Comparison of ENCODE assay signal across 8 mouse cellular contexts in the genomic region with DNA sequence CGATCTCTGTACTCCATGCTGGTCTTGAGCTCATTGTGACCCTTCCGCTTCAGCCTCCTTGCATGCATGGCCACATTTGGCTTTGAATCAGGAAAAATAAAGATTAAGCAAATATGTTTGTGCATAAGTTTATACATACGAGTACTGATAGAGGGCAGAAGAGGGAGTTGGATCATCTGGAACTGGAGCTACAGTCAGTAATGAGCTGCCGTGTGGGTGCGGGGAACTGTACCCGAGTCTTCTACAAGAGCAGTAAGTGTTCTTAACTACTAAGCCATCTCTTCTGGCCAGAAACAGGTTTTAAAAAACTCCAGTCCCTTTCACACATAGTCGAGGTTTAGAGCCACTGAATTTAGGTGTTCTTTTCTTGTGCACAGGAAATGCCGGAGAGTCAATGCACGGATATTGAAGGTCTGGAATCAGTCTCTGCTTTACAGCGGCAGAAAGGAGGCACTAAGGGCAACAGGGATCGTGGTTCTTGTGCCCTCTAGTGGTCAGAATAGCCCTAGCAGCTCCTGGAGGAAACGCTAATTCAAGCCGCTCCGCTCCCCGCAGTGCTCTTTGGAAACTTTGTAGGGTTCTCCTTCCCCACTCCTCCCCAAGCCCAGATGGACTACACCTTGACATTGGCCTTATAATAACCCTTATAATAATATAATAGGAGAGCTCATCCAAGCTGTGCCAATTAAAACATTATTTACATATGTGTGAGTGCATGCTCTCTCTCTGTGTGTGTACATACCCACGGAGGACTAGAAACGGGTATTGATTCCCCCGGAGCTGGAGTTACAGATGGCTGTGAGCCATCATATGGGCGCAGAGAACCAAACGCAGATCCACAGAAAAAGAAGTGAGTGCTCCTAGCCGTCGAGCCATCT. TPM values are rescaled to one million over a fixed set of nuclear protein-coding genes. Genes with fewer than 3 reads are reported as not detected.
A peak's percentile ranks its signal among the peaks of the same experiment; 100 is the strongest.
DNase-seq lines count a peak whose midpoint lies in the region; ATAC-seq and TF ChIP-seq lines count a peak whose summit lies in the region.

No protein-coding gene starts in this region.

- no peak overlapping the region for H3K9ac ChIP-seq in ES-Bruce4 (ENCODE audit: low read depth, poor library complexity, severe bottlenecking)
- peak overlapping the region; percentile 25; the same call in 1 of the 2 replicates for H3K9ac ChIP-seq in heart, embryonic 14.5 days (ENCODE audit: low read length)
- no peak overlapping the region for H3K9ac ChIP-seq in kidney, postnatal 0 days (ENCODE audit: low read depth, low read length)
- no peak overlapping the region for H3K9ac ChIP-seq in liver, embryonic 11.5 days (ENCODE audit: low read depth, low read length)
- H3K9ac ChIP-seq in stomach, embryonic 16.5 days (ENCODE audit: low read length), result peak overlapping the region; percentile 32

- H3K36me3 ChIP-seq in ES-Bruce4 (ENCODE audit: control insufficient read depth, insufficient read depth, low read length, poor library complexity, severe bottlenecking), result no peaks in the 10 kb centered on the region
- H3K36me3 ChIP-seq in heart, embryonic 14.5 days (ENCODE audit: control insufficient read depth, insufficient read depth, low read length), result no peaks in the 10 kb centered on the region
- H3K36me3 ChIP-seq in kidney, postnatal 0 days (ENCODE audit: insufficient read depth, low read length), result no peaks in the 10 kb centered on the region
- H3K36me3 ChIP-seq in liver, embryonic 11.5 days (ENCODE audit: control insufficient read depth, insufficient read depth, low read length), result no peaks in the 10 kb centered on the region
- H3K36me3 ChIP-seq in stomach, embryonic 16.5 days (ENCODE audit: control insufficient read depth, insufficient read depth, low read length), result no peaks in the 10 kb centered on the region

- H3K4me3 ChIP-seq in ES-Bruce4 (ENCODE audit: low read depth, low read length), result no peak overlapping the region
- H3K4me3 ChIP-seq in heart, embryonic 14.5 days (ENCODE audit: control insufficient read depth in 1 of 2, insufficient read depth in 1 of 2, low read depth in 1 of 2, low read length in 2 of 2), result peak overlapping the region in 1 of 2 experiments; percentile 24; a peak in 2 of 4 replicates
- no peak overlapping the region for H3K4me3 ChIP-seq in kidney, postnatal 0 days (replicated peaks; ENCODE audit: low read depth, low read length)
- H3K4me3 ChIP-seq in liver, embryonic 11.5 days (ENCODE audit: low read depth, low read length), result no peak overlapping the region
- peak overlapping the region; percentile 30 for H3K4me3 ChIP-seq in stomach, embryonic 16.5 days (replicated peaks; ENCODE audit: low read length)

- no peaks in the 10 kb centered on the region for H3K4me1 ChIP-seq in ES-Bruce4 (ENCODE audit: control insufficient read depth, insufficient read depth, low read length)
- no peaks in the 10 kb centered on the region for H3K4me1 ChIP-seq in heart, embryonic 14.5 days (ENCODE audit: control insufficient read depth in 2 of 2, insufficient read depth in 2 of 2, low read length in 2 of 2)
- no peaks in the 10 kb centered on the region for H3K4me1 ChIP-seq in kidney, postnatal 0 days (replicated peaks; ENCODE audit: insufficient read depth, low read length)
- no peaks in the 10 kb centered on the region for H3K4me1 ChIP-seq in liver, embryonic 11.5 days (replicated peaks; ENCODE audit: control insufficient read depth, insufficient read depth, low read length)
- no peaks in the 10 kb centered on the region for H3K4me1 ChIP-seq in stomach, embryonic 16.5 days (ENCODE audit: control insufficient read depth, insufficient read depth, low read length)

- peak; percentile 94 for TF ChIP-seq CTCF in ES-Bruce4 (IDR thresholded peaks at IDR 0.05; ENCODE audit: low read depth, low read length)
- peak; percentile 94 for TF ChIP-seq CTCF in kidney, postnatal 0 days (IDR thresholded peaks at IDR 0.05; ENCODE audit: low read depth)

- peak overlapping the region; percentile 51 for H3K4me2 ChIP-seq in heart, embryonic 14.5 days (ENCODE audit: low read length)
- peak overlapping the region; percentile 45; the same call in 1 of the 2 replicates for H3K4me2 ChIP-seq in kidney, postnatal 0 days (ENCODE audit: low read length)
- peak overlapping the region; percentile 23; the same call in 1 of the 2 replicates for H3K4me2 ChIP-seq in liver, embryonic 11.5 days
- H3K4me2 ChIP-seq in stomach, embryonic 16.5 days (ENCODE audit: low read depth, low read length), result peak overlapping the region; percentile 36

- TF ChIP-seq POLR2A in ES-Bruce4 (IDR thresholded peaks at IDR 0.05; ENCODE audit: insufficient read depth, low read length), result no peak

- DNase-seq in c-Kit-negative CD71-positive TER-119-positive erythroid progenitor cells, embryonic 14.5 days (ENCODE audit: low read depth, low spot score), result peak; percentile 9
- peak; percentile 92 for DNase-seq in kidney, postnatal 0 days (ENCODE audit: low spot score)
- peak; percentile 64 for DNase-seq in liver, embryonic 11.5 days (ENCODE audit: low spot score)
- peak; percentile 91 for DNase-seq in naive thymus-derived CD4-positive, alpha-beta T cell, adult 2 months (ENCODE audit: low read depth)

- no peak overlapping the region for H3K27ac ChIP-seq in ES-Bruce4 (ENCODE audit: insufficient read depth, low read length)
- no peak overlapping the region for H3K27ac ChIP-seq in heart, embryonic 14.5 days (replicated peaks in 1 of 2; ENCODE audit: control insufficient read depth in 1 of 2, insufficient read depth in 1 of 2, low read depth in 2 of 2, low read length in 2 of 2)
- no peak overlapping the region for H3K27ac ChIP-seq in kidney, postnatal 0 days
- H3K27ac ChIP-seq in liver, embryonic 11.5 days (ENCODE audit: low read depth, low read length), result no peak overlapping the region
- H3K27ac ChIP-seq in stomach, embryonic 16.5 days (ENCODE audit: low read length), result no peak overlapping the region

- no peaks in the 10 kb centered on the region for H3K9me3 ChIP-seq in ES-Bruce4 (replicated peaks; ENCODE audit: control insufficient read depth, insufficient read depth, low read length, poor library complexity, severe bottlenecking)
- H3K9me3 ChIP-seq in heart, embryonic 14.5 days (ENCODE audit: control insufficient read depth, low read length), result no peaks in the 10 kb centered on the region
- H3K9me3 ChIP-seq in kidney, postnatal 0 days (replicated peaks; ENCODE audit: low read length), result no peaks in the 10 kb centered on the region
- no peaks in the 10 kb centered on the region for H3K9me3 ChIP-seq in liver, embryonic 11.5 days (ENCODE audit: control insufficient read depth, low read length)
- H3K9me3 ChIP-seq in stomach, embryonic 16.5 days (replicated peaks; ENCODE audit: control insufficient read depth, low read length), result no peaks in the 10 kb centered on the region

- peak; percentile 59; the same call in 1 of the 2 replicates for ATAC-seq in erythroid progenitor cell, adult 5-6 weeks (replicated peaks; ENCODE audit: low FRiP score, poor library complexity, severe bottlenecking)
- ATAC-seq in heart, embryonic 14.5 days (ENCODE audit: insufficient number of reproducible peaks, insufficient read depth, low FRiP score, low read depth), result peak; percentile 61
- peak; percentile 54; the same call in 1 of the 2 replicates for ATAC-seq in kidney, postnatal 0 days (replicated peaks; ENCODE audit: low FRiP score, low read depth)
- peak; percentile 60; the same call in 1 of the 2 replicates for ATAC-seq in liver, embryonic 11.5 days (replicated peaks; ENCODE audit: low FRiP score)
- peak; percentile 84 for ATAC-seq in stomach, embryonic 16.5 days (ENCODE audit: insufficient read depth, low FRiP score)

- WGBS in heart, embryonic 14.5 days, result 22% methylated on average over 22 of the region's 22 CpGs
- WGBS in kidney, postnatal 0 days, result 19% methylated on average over 22 of the region's 22 CpGs
- WGBS in liver, embryonic 11.5 days, result 25% methylated on average over 22 of the region's 22 CpGs
- WGBS in stomach, embryonic 16.5 days, result 19% methylated on average over 22 of the region's 22 CpGs

- no peaks in the 10 kb centered on the region for H3K27me3 ChIP-seq in ES-Bruce4 (ENCODE audit: control insufficient read depth, insufficient read depth, low read length, poor library complexity, severe bottlenecking)
- H3K27me3 ChIP-seq in heart, embryonic 14.5 days (ENCODE audit: control insufficient read depth, insufficient read depth, low read length), result peaks cover 16% of the 10 kb centered on the region; the same call in 1 of the 2 replicates
- 0 out of 2 replicates have a peak, but pooled peaks cover 3% of the 10 kb centered on the region for H3K27me3 ChIP-seq in kidney, postnatal 0 days (ENCODE audit: insufficient read depth, low read length)
- no peaks in the 10 kb centered on the region for H3K27me3 ChIP-seq in liver, embryonic 11.5 days (replicated peaks; ENCODE audit: control insufficient read depth, insufficient read depth, low read length)
- H3K27me3 ChIP-seq in stomach, embryonic 16.5 days (ENCODE audit: control insufficient read depth, insufficient read depth, low read length), result no peaks in the 10 kb centered on the region

- no peak for TF ChIP-seq EP300 in ES-Bruce4 (IDR thresholded peaks at IDR 0.05; ENCODE audit: insufficient read depth, low read depth, low read length)

RNA-seq across cellular contexts. Expression of a gene that starts 21.4 kb away (rescaled TPM):
- polyA plus RNA-seq in ES-Bruce4 (2011; ENCODE audit: insufficient read depth, insufficient read length, low read depth, missing spikeins), result 52.0 and 54.9 TPM in 2 replicates
- total RNA-seq in erythroid progenitor cell, adult 5-6 weeks (2015; ENCODE audit: low replicate concordance), result 19.1 and 38.6 TPM in 2 replicates
- total RNA-seq in erythroid progenitor cell, adult 5-6 weeks (2017; ENCODE audit: low replicate concordance), result 6.7 and 29.1 TPM in 2 replicates
- polyA plus RNA-seq in heart, embryonic 14.5 days (2014; fragmentation: Nextera tagmentation; extraction: Ambion mirVana), result 45.9 and 51.4 TPM in 2 replicates
- 36.2 and 36.3 TPM in 2 replicates for polyA plus RNA-seq in kidney, postnatal 0 days (2015; fragmentation: Nextera tagmentation; extraction: Ambion mirVana)
- polyA plus RNA-seq in liver, embryonic 11.5 days (2014; fragmentation: Nextera tagmentation; extraction: Ambion mirVana), result 40.9 and 47.6 TPM in 2 replicates
- polyA plus RNA-seq in stomach, embryonic 16.5 days (2015; fragmentation: Nextera tagmentation; extraction: Ambion mirVana), result 56.7 and 57.9 TPM in 2 replicates

RNA-seq across cellular contexts. Expression of a gene that starts 50.3 kb away (rescaled TPM):
- polyA plus RNA-seq in ES-Bruce4 (2011; ENCODE audit: insufficient read depth, insufficient read length, low read depth, missing spikeins), result 26.1 and 27.5 TPM in 2 replicates
- total RNA-seq in erythroid progenitor cell, adult 5-6 weeks (2015; ENCODE audit: low replicate concordance), result not detected in 2 replicates
- 1.3 TPM in 1 of 2 replicates, not detected in the other for total RNA-seq in erythroid progenitor cell, adult 5-6 weeks (2017; ENCODE audit: low replicate concordance)
- 3.4 and 3.7 TPM in 2 replicates for polyA plus RNA-seq in heart, embryonic 14.5 days (2014; fragmentation: Nextera tagmentation; extraction: Ambion mirVana)
- polyA plus RNA-seq in kidney, postnatal 0 days (2015; fragmentation: Nextera tagmentation; extraction: Ambion mirVana), result 2.2 and 2.8 TPM in 2 replicates
- 0.57 and 1.0 TPM in 2 replicates for polyA plus RNA-seq in liver, embryonic 11.5 days (2014; fragmentation: Nextera tagmentation; extraction: Ambion mirVana)
- 0.80 and 1.4 TPM in 2 replicates for polyA plus RNA-seq in stomach, embryonic 16.5 days (2015; fragmentation: Nextera tagmentation; extraction: Ambion mirVana)

Comparison
In these comparisons a context has a peak if more than half of its experiments do, and no peak if none do; other contexts are left out.
1. H3K9ac ChIP-seq: peak in heart, embryonic 14.5 days (single experiment) and stomach, embryonic 16.5 days (single experiment); none in ES-Bruce4 (single experiment), kidney, postnatal 0 days (single experiment) and liver, embryonic 11.5 days (single experiment).
2. DNase-seq: peak in every context shown above with its lines; median percentile 92 in kidney, postnatal 0 days; 91 in naive thymus-derived CD4-positive, alpha-beta T cell, adult 2 months; 64 in liver, embryonic 11.5 days; 9 in c-Kit-negative CD71-positive TER-119-positive erythroid progenitor cells, embryonic 14.5 days.
3. Peak in every context shown above with its lines, with median percentiles within 50 percentile points of each other: ATAC-seq and H3K4me2 ChIP-seq.